Mouse (Mus musculus): ENCODE measurements around the gene 2700097O09Rik.
"Not testable (repeated sequence)": the region's sequence is repeated elsewhere in the genome, so short reads cannot be mapped to it uniquely, and the experiment has no call there.

The 2700097O09Rik gene

GRCm38 (mm10) chr12:55027088-55027487 lies 52.8 kb downstream of the 2700097O09Rik start:
- DNase-seq = no peak

GRCm38 (mm10) chr12:55023284-55023683 lies 56.6 kb downstream of the 2700097O09Rik start:
- DNase-seq = no peak

GRCm38 (mm10) chr12:55019421-55019877 lies 60.5 kb downstream of the 2700097O09Rik start:
- no peak for DNase-seq

GRCm38 (mm10) chr12:55017119-55017721 lies 62.7 kb downstream of the 2700097O09Rik start:
- no peak for DNase-seq

GRCm38 (mm10) chr12:55016339-55017118 lies 63.4 kb downstream of the 2700097O09Rik start:
- no peak for DNase-seq

- no peak for DNase-seq
Measured at GRCm38 (mm10) chr12:55015428-55015827, 64.5 kb downstream of the 2700097O09Rik start.

GRCm38 (mm10) chr12:55013626-55014398 lies 66.1 kb downstream of the 2700097O09Rik start, which contains the start of gene Baz1a:
Gene Baz1a, minus strand, starts transcription at chr12:55014348.
- no peak for DNase-seq

GRCm38 (mm10) chr12:55013031-55013430 lies 66.9 kb downstream of the 2700097O09Rik start:
- no peak for DNase-seq

- DNase-seq = no peak
Measured at GRCm38 (mm10) chr12:55007361-55008008, 72.4 kb downstream of the 2700097O09Rik start.

GRCm38 (mm10) chr12:55006071-55006470 lies 73.8 kb downstream of the 2700097O09Rik start:
- DNase-seq = no peak

GRCm38 (mm10) chr12:55004396-55004795 lies 75.5 kb downstream of the 2700097O09Rik start:
- no peak for DNase-seq

- DNase-seq = no peak
Measured at GRCm38 (mm10) chr12:55003843-55004242, 76.1 kb downstream of the 2700097O09Rik start.

GRCm38 (mm10) chr12:55002532-55002931 lies 77.4 kb downstream of the 2700097O09Rik start:
- not testable (repeated sequence) for DNase-seq

GRCm38 (mm10) chr12:54999016-54999690 lies 80.8 kb downstream of the 2700097O09Rik start:
- DNase-seq = peak; percentile 50

GRCm38 (mm10) chr12:54998411-54998810 lies 81.5 kb downstream of the 2700097O09Rik start:
- no peak for DNase-seq

- no peak for DNase-seq
Measured at GRCm38 (mm10) chr12:54996979-54997474, 82.9 kb downstream of the 2700097O09Rik start.

GRCm38 (mm10) chr12:54995965-54996364 lies 83.9 kb downstream of the 2700097O09Rik start:
- DNase-seq = no peak
